Mouse (Mus musculus): ENCODE results near the gene Srp54a.
A peak's percentile ranks its signal among the peaks of the same experiment; 100 is the strongest.
"Not testable (repeated sequence)": the region's sequence is repeated elsewhere in the genome, so short reads cannot be mapped to it uniquely, and the experiment has no call there.

Srp54a gene

DNA sequence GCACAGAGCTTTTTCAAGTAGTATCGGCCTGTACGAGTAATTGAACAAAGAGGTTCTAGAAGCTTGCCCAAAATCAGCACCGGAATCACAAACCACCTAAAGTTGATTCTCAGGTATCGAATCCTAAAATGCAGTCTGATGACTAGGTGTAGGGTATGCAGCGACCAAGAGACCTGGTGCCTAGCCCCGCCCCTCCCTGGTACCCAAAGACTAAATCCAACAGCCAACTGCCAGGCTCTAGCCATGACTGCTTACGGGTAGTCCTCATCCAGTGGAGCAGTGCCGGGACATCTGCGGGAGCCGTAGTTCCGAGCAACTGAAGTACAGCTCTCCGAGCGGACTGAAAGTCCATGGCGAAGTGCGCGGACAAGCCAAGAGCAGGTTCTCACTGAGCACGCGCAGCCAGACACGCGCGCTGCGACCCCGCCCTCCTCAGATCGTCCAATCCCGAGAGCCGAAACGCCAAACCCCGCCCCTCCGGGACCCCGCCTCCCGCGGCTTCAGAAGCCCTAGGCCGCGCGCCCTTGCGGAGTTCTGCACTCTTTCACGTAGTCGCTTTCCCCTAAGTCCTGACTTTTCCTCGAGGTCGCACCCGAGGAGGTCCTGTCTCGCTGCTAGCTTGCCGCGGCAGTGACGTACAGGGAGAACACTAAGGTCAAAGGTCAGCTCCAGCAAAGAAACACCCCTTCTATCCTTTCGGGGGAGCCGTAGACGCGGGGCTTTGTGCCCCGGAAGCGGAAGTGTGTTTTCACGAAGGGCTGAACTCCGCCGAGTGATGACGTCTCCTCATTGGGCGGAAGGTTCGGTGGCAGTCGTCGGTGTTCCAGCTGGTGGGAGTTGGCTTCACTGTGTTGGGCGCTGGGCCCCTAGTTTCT, at the start of gene Srp54a, which contains the start of gene 2700097O09Rik:
Gene Srp54a, plus strand, starts transcription at position 537 of the 875 bp plus-strand sequence.
Gene 2700097O09Rik, minus strand, starts transcription at position 385 of the 875 bp plus-strand sequence.
- peak; percentile 89 to 91 for DNase-seq (ENCODE audit: low spot score in 2 of 2)

GRCm38 (mm10) chr12:55041011-55041410, 39.1 kb upstream of the Srp54a start:
- DNase-seq (ENCODE audit: low spot score in 2 of 2): no peak

DNA sequence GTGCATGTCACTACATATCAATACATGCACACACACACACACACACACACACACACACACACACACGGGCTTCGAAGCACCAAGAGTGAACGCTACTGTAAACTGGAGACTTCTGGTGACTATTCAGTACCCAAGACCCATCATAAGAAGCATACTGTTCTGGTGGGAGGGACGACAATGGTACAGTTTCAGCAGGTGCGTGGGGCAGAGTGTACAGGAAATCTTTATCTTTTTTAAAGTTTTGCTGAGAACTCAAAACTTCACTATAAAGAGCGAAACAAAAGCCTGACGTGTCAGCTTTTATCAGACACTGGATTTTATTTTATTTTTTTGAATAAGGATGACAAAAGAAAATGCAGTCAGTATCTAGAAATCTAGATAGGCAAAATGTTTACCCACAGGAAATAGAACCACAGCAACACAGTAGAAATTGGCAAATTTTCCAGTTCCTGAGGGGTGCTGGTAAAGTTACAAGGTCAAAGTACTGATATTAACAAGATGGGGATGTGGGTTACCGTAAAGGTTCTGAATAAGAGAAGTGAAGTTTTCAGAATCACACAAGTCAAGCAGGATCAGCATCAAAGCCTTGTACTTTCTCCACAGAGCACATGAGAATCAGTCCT, 30.2 kb upstream of the Srp54a start:
- DNase-seq (ENCODE audit: low spot score in 2 of 2): no peak

DNA sequence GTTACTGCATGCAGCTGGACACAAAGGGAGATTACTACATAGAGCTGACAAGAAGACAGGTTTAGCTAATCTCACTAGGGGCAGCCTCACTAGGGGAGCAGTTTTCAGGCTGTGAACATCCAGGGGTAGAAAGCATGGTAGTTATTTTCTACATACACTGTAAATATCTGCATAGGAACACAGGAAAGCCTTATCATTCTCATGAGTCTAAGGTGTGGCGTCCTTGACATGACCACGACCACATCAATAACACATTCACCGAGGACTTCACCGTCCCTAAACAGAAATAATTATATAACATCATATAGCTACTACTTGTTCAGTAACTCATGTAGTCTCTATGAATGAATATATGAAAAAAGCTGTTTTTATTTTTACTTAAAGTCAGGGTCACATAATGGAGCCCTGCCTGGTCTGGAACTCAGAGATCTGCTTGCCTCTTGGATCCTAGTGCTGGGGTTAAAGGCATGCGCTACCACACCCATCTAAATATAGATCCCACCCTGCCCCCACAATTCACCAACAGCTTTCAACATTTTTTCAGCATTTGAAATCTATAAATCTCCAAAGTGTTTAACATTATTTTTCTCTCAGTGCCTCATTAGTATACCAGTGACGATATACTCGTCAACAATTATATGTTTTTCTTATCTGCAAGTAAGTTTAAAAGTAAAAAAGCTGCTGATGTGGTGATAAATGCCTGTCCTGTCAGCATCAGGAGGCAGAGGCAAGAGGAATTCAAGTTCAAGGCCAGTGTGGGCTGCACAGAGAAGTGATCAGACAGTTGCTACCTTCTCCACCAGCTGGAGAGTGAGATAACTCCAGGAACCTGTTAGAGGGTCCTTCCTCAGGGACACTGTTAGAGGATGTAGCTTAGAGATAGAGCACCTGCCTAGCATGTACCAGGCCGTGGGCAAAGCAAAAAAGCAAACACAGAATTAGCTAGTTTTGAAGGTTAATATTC, 28.6 kb upstream of the Srp54a start:
- DNase-seq (ENCODE audit: low spot score in 2 of 2): peak in 1 of 2 experiments; percentile 11

GRCm38 (mm10) chr12:55053267-55053666, 26.8 kb upstream of the Srp54a start:
- DNase-seq (ENCODE audit: low spot score in 2 of 2): no peak

GRCm38 (mm10) chr12:55054551-55055241, 25.4 kb upstream of the Srp54a start:
- no peak for DNase-seq (ENCODE audit: low spot score in 2 of 2)

DNA sequence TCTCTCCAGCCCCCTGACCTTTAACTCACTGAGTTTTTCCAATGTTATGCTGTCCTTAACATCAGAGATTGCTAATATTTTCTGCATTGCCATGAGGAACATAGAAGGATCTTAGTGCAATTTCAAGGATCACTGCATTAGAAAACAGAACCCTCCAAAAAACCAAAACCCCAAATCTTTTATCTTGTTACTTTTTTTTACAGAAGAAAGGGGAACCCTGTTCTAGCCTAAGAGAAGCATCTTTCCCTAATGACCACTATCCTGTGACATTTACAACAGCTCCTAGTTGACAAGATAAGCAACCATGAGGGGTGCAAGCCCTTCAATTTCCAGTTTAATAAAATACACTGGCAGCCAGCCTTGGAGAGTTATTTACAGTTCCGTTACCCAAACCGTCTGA, 23.4 kb upstream of the Srp54a start:
- no peak for DNase-seq (ENCODE audit: low spot score in 2 of 2)

DNA sequence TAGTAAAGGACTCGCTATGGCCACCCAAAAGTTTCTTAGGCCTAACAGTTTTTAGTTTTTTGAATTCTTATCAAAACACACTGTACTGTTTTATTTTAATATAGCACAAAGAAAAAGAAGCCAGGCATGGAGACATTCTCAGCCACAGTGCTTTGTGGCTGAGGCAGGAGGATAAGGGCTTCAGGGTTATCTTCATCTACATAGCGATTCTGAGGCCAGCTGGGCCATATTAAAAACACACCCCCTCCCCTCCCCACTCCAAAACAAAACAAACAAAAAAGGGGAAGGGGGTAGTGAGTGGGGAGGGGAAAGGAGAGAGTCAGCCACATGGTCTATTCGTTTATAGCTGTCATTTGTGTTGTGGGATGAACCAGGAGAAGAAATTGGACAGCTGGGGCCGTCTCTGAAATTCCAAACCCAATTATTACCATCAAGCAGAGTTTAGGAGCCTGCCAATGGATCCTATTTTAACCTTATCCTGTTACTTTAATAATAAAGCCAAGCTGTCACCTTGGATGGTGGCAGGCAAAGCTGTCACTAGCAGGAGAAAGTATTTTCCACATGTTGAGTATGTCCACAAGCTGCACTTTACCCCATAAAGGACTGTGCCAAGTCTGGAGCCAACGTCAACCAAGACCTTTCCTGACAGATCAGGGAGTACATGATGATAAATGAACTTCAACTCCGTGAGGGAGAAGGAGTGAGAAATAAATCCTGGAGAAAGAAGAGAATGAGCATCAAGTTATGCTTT, 21.0 kb upstream of the Srp54a start:
- no peak for DNase-seq (ENCODE audit: low spot score in 2 of 2)

- no peak for DNase-seq (ENCODE audit: low spot score in 2 of 2)
Observed at GRCm38 (mm10) chr12:55059812-55060211, 20.2 kb upstream of the Srp54a start.

GRCm38 (mm10) chr12:55060212-55060898, 19.7 kb upstream of the Srp54a start:
- no peak for DNase-seq (ENCODE audit: low spot score in 2 of 2)

GRCm38 (mm10) chr12:55061006-55061405, 19.1 kb upstream of the Srp54a start:
- no peak for DNase-seq (ENCODE audit: low spot score in 2 of 2)

- no peak for DNase-seq (ENCODE audit: low spot score in 2 of 2)
Observed at GRCm38 (mm10) chr12:55062141-55062540, 17.9 kb upstream of the Srp54a start.

DNA sequence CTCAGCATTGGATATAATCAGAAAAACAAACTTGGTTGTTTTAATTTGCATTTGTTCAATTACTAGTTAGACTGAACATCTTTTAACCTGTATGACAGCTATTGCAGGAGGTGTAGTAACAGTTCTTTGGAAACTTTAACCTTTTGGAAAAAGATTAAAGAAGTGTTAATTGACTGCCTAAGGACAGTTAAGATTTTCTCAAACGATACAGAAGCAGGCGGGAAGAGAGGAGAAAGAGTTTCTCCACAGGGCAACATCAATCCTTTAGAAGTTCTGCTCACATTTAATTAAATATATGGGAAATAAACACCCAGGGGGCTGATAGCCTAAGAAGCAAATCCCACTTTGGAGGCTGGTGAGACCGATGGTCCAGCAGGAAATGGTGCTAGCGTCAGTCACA, 7.6 kb upstream of the Srp54a start:
- DNase-seq (ENCODE audit: low spot score in 2 of 2): no peak

DNA sequence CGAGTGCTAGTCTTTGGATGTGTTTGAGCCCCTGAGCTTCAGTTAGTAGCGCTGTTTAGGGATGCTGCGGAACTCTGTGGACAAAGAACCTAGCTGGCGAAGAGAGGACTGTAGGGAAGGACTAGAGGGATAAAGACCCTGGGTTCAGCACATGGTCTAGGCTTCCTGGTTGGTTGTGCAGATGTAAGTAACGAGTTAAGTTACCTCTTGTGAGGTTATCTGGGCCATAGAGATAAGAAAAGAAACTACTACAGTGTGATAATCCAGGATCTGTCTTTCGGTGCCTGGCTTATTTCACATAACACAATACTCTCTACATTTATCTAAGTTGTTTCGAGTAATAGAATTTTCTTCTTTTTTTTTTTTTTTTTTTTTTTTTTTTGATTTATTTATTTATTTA, 6.4 kb upstream of the Srp54a start:
- no peak for DNase-seq (ENCODE audit: low spot score in 2 of 2)

GRCm38 (mm10) chr12:55075296-55075695, 4.8 kb upstream of the Srp54a start:
- DNase-seq (ENCODE audit: low spot score in 2 of 2): no peak

- DNase-seq (ENCODE audit: low spot score in 2 of 2): not testable (repeated sequence)
Observed at GRCm38 (mm10) chr12:55078706-55079105, 1.4 kb upstream of the Srp54a start.

DNA sequence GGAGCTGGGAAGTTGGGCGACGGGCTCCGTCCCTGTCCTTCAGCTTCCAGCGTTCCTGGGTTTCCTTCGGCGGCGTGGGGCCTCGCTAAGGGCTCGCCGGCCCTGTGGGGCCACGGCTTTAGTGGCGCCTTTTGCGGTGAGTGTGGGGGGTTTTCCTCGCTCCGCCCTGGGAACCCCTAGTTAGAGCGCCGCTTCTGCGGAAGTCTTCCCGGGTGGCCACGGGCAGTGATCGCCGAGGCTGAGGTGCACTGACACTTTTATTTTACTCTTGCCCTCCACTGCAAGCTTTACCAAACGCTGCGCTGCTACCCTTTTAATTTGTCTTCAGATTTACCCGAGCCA, 510 bp downstream of the Srp54a start:
- DNase-seq (ENCODE audit: low spot score in 2 of 2): not testable (repeated sequence)

- DNase-seq (ENCODE audit: low spot score in 2 of 2): not testable (repeated sequence)
Observed at GRCm38 (mm10) chr12:55092127-55092526, 12.1 kb downstream of the Srp54a start.

- DNase-seq (ENCODE audit: low spot score in 2 of 2): not testable (repeated sequence)
Observed at GRCm38 (mm10) chr12:55112616-55113015, 32.6 kb downstream of the Srp54a start.

DNA sequence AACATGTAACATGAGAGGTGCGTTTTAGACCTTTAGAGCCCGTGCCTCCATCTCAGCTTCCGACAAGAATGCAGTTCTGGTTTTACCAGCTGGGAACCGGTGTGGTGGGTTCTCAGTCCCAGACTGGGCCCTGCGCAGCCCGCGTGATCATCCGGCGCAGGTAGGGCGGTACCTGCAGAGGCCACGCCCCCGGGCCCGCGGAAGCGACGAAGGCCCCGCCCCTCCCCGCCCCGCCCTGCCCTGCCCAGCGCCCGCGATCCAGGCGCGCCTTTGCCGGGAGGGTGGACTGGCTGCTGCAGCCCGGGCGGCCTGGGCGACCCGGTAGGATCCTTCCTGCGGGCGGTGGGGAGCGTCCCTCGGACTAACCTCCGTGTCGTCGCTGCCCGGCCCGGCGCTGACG, 44.2 kb downstream of the Srp54a start, which contains the start of gene Fam177a:
Gene Fam177a, plus strand, starts transcription at position 228 of the 400 bp plus-strand sequence.
- not testable (repeated sequence) for DNase-seq (ENCODE audit: low spot score in 2 of 2)

All from spleen, postnatal 14 days (tissue).